ENCODE assay signal across 8 mouse cellular contexts in genomic region chr2:51139218-51139911, GRCm38 (mm10). TPM values are rescaled to one million over a fixed set of nuclear protein-coding genes. Genes with fewer than 3 reads are reported as not detected.
DNase-seq lines count a peak whose midpoint lies in the region; ATAC-seq lines count a peak whose summit lies in the region.

No protein-coding gene starts in this region.

- peak overlapping the region; percentile 68 for H3K27ac ChIP-seq in forebrain, embryonic 11.5 days (ENCODE audit: low read depth, low read length)
- H3K27ac ChIP-seq in limb, embryonic 10.5 days, result peak overlapping the region; percentile 86
- H3K27ac ChIP-seq in midbrain, embryonic 14.5 days (replicated peaks; ENCODE audit: low read depth, low read length), result peak overlapping the region; percentile 75

- peak; percentile 77 for DNase-seq in adipocyte (ENCODE audit: low spot score)
- peak; percentile 84 for DNase-seq in forebrain, embryonic 11.5 days (ENCODE audit: low spot score)
- DNase-seq in heart, postnatal 25 days (ENCODE audit: low spot score), result peak; percentile 34
- peak; percentile 72 for DNase-seq in limb, embryonic 10.5 days (ENCODE audit: low spot score)
- DNase-seq in midbrain, embryonic 14.5 days, result peak; percentile 81
- no peak for DNase-seq in layer of hippocampus, adult 8-10 months (ENCODE audit: low spot score in 2 of 2)
- no peak for DNase-seq in natural killer cell, adult 2 months (ENCODE audit: low spot score in 2 of 2)

- no peaks in the 10 kb centered on the region for H3K27me3 ChIP-seq in forebrain, embryonic 11.5 days (ENCODE audit: control insufficient read depth, insufficient read depth, low read length)
- H3K27me3 ChIP-seq in limb, embryonic 10.5 days (ENCODE audit: low read depth, poor library complexity, severe bottlenecking), result no peaks in the 10 kb centered on the region
- H3K27me3 ChIP-seq in midbrain, embryonic 14.5 days (ENCODE audit: control insufficient read depth, insufficient read depth, low read length), result no peaks in the 10 kb centered on the region

- peak overlapping the region; percentile 27; the same call in 1 of the 2 replicates for H3K4me2 ChIP-seq in forebrain, embryonic 11.5 days (ENCODE audit: low read depth, low read length, severe bottlenecking)
- H3K4me2 ChIP-seq in midbrain, embryonic 14.5 days (ENCODE audit: low read length), result peak overlapping the region; percentile 73

- intact Hi-C loops in heart, postnatal 25 days (cut with DNase I), result no loop called here

- peak; percentile 80 for ATAC-seq in forebrain, embryonic 11.5 days (replicated peaks; ENCODE audit: low FRiP score)
- peak; percentile 77 for ATAC-seq in midbrain, embryonic 14.5 days (ENCODE audit: low FRiP score, low TSS enrichment)
- no peak for ATAC-seq in megakaryocyte, adult 5-6 weeks (ENCODE audit: poor library complexity, severe bottlenecking)

- H3K9ac ChIP-seq in forebrain, embryonic 11.5 days (ENCODE audit: low read length), result peak overlapping the region; percentile 43; the same call in 1 of the 2 replicates
- peak overlapping the region; percentile 34; the same call in 1 of the 2 replicates for H3K9ac ChIP-seq in midbrain, embryonic 14.5 days (replicated peaks; ENCODE audit: low read length)

- no peak overlapping the region for H3K4me3 ChIP-seq in forebrain, embryonic 11.5 days (ENCODE audit: low read depth, low read length)
- no peak overlapping the region for H3K4me3 ChIP-seq in limb, embryonic 10.5 days
- H3K4me3 ChIP-seq in midbrain, embryonic 14.5 days (replicated peaks; ENCODE audit: low read depth, low read length), result peak overlapping the region; percentile 8; the same call in 1 of the 2 replicates

- under 1% methylated on average over 5 of the region's 5 CpGs for WGBS in forebrain, embryonic 11.5 days
- WGBS in limb, embryonic 10.5 days, result 6% methylated on average over 5 of the region's 5 CpGs
- 2% methylated on average over 5 of the region's 5 CpGs for WGBS in midbrain, embryonic 14.5 days

- H3K4me1 ChIP-seq in forebrain, embryonic 11.5 days (replicated peaks; ENCODE audit: control insufficient read depth, insufficient read depth, low read length), result peaks cover 28% of the 10 kb centered on the region
- H3K4me1 ChIP-seq in limb, embryonic 10.5 days, result peaks cover 71% of the 10 kb centered on the region
- H3K4me1 ChIP-seq in midbrain, embryonic 14.5 days (ENCODE audit: control insufficient read depth, insufficient read depth, low read length), result peaks cover 64% of the 10 kb centered on the region

- peaks cover 7% of the 10 kb centered on the region for H3K36me3 ChIP-seq in forebrain, embryonic 11.5 days (ENCODE audit: control insufficient read depth, insufficient read depth, low read length)
- H3K36me3 ChIP-seq in limb, embryonic 10.5 days, result peaks cover 65% of the 10 kb centered on the region
- H3K36me3 ChIP-seq in midbrain, embryonic 14.5 days (ENCODE audit: control insufficient read depth, insufficient read depth, low read length), result peaks cover 49% of the 10 kb centered on the region

- no peaks in the 10 kb centered on the region for H3K9me3 ChIP-seq in forebrain, embryonic 11.5 days (ENCODE audit: control insufficient read depth, low read length)
- H3K9me3 ChIP-seq in limb, embryonic 10.5 days (replicated peaks), result no peaks in the 10 kb centered on the region
- H3K9me3 ChIP-seq in midbrain, embryonic 14.5 days (ENCODE audit: control insufficient read depth, low read length), result no peaks in the 10 kb centered on the region

RNA-seq across cellular contexts. Expression of gene Rnd3, which starts 9.5 kb away (rescaled TPM):
- polyA plus RNA-seq in forebrain, embryonic 11.5 days (2014; fragmentation: Nextera tagmentation; extraction: Ambion mirVana), result 160 and 163 TPM in 2 replicates
- 10 to 100 TPM; 20.9 to 22.3 TPM for total RNA-seq in heart, postnatal 25 days (2021)
- 88.6 and 111 TPM in 2 replicates for polyA plus RNA-seq in limb, embryonic 10.5 days (2016; fragmentation: Nextera tagmentation; extraction: Ambion mirVana)
- polyA plus RNA-seq in midbrain, embryonic 14.5 days (2014; fragmentation: Nextera tagmentation; extraction: Ambion mirVana), result 210 and 322 TPM in 2 replicates
- total RNA-seq in layer of hippocampus, adult 8-10 months (2022), result 10 to 100 TPM; 13.3 to 14.8 (median 13.9) TPM
- 60.3 and 62.9 TPM in 2 replicates for total RNA-seq in megakaryocyte, adult 5-6 weeks (2015)
- total RNA-seq in megakaryocyte, adult 5-6 weeks (2017), result 124 and 129 TPM in 2 replicates

Comparison
In these comparisons a context has a peak if more than half of its experiments do, and no peak if none do; other contexts are left out.
1. DNase-seq: peak in adipocyte (single experiment), forebrain, embryonic 11.5 days (single experiment), heart, postnatal 25 days (single experiment), limb, embryonic 10.5 days (single experiment) and midbrain, embryonic 14.5 days (single experiment); none in layer of hippocampus, adult 8-10 months (0 of 2) and natural killer cell, adult 2 months (0 of 2).
2. Peak in every context shown above with its lines, with median percentiles within 50 percentile points of each other: H3K27ac ChIP-seq.